Mouse (Mus musculus): ENCODE data around the gene Trim41. TPM values are rescaled to one million over a fixed set of nuclear protein-coding genes. Genes with fewer than 3 reads are reported as not detected.
"Not testable (repeated sequence)": the region's sequence is repeated elsewhere in the genome, so short reads cannot be mapped to it uniquely, and the experiment has no call there.

Gene Trim41
- polyA plus RNA-seq, 1 experiment from 2014 or later: 8.7 TPM

DNA sequence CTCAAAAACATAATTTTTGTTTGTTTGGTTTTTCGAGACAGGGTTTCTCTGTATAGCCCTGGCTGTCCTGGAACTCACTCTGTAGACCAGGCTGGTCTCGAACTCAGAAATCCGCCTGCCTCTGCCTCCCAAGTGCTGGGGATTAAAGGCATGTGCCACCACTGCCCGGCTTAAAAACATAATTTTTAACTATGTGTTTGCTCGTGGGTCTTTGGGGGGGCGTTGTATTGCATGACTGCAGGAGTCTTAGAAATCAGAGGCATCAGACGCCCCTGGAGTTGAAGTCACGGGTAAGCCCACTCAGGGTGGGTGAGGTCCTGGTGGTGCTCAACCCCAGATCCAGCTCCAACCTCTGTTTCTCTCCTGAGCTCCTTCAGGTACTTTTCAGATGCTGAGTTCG lies 25.3 kb downstream of the Trim41 start:
- not testable (repeated sequence) for H3K36me3 ChIP-seq; H3K9me3 ChIP-seq; H3K27me3 ChIP-seq; H3K4me2 ChIP-seq (replicated peaks); ATAC-seq (ENCODE audit: low FRiP score, low read depth); H3K9ac ChIP-seq; H3K4me1 ChIP-seq; H3K4me3 ChIP-seq; H3K27ac ChIP-seq
- 85% methylated on average over 9 of the region's 9 CpGs for WGBS

- Histone ChIP-seq H3K27ac (no peak overlapping the region), H3K27me3 (no peaks in the 10 kb centered on the region), H3K36me3 (no peaks in the 10 kb centered on the region), H3K4me1 (0 out of 2 replicates have a peak, but pooled peaks cover 7% of the 10 kb centered on the region), H3K9ac (no peak overlapping the region), H3K9me3 (no peaks in the 10 kb centered on the region), H3K4me3 (no peak overlapping the region), H3K4me2 (replicated peaks) (no peak overlapping the region)
- no peak for ATAC-seq (ENCODE audit: low FRiP score, low read depth)
- 62% methylated on average over 8 of the region's 8 CpGs for WGBS
Observed at GRCm38 (mm10) chr11:48790946-48791345, 26.2 kb downstream of the Trim41 start.

- 17% methylated on average over 20 of the region's 20 CpGs for WGBS
- peak overlapping the region; percentile 36; the same call in 1 of the 2 replicates for H3K9ac ChIP-seq
- H3K4me2 ChIP-seq (replicated peaks): peak overlapping the region; percentile 55
- H3K9me3 ChIP-seq: no peaks in the 10 kb centered on the region
- H3K27ac ChIP-seq: no peak overlapping the region
- H3K4me3 ChIP-seq: peak overlapping the region; percentile 29
- ATAC-seq (ENCODE audit: low FRiP score, low read depth): peak; percentile 69
- no peaks in the 10 kb centered on the region for H3K36me3 ChIP-seq
- 0 out of 2 replicates have a peak, but pooled peaks cover 7% of the 10 kb centered on the region for H3K4me1 ChIP-seq
- H3K27me3 ChIP-seq: no peaks in the 10 kb centered on the region
Observed at GRCm38 (mm10) chr11:48789973-48790823, 27.0 kb downstream of the Trim41 start.

GRCm38 (mm10) chr11:48789215-48789614 lies 27.9 kb downstream of the Trim41 start:
- Histone ChIP-seq H3K9ac (no peak overlapping the region), H3K27ac (no peak overlapping the region), H3K9me3 (no peaks in the 10 kb centered on the region), H3K4me3 (no peak overlapping the region), H3K36me3 (no peaks in the 10 kb centered on the region), H3K4me1 (0 out of 2 replicates have a peak, but pooled peaks cover 7% of the 10 kb centered on the region), H3K27me3 (no peaks in the 10 kb centered on the region), H3K4me2 (replicated peaks) (peak overlapping the region; percentile 64; the same call in 1 of the 2 replicates)
- WGBS: 86% methylated on average over 5 of the region's 5 CpGs
- no peak for ATAC-seq (ENCODE audit: low FRiP score, low read depth)

- H3K27ac ChIP-seq: no peak overlapping the region
- ATAC-seq (ENCODE audit: low FRiP score, low read depth): peak; percentile 73
Observed at GRCm38 (mm10) chr11:48788311-48789089, 28.7 kb downstream of the Trim41 start.

GRCm38 (mm10) chr11:48787455-48788211 lies 29.5 kb downstream of the Trim41 start:
- Histone ChIP-seq H3K9ac (no peak overlapping the region), H3K36me3 (no peaks in the 10 kb centered on the region), H3K27me3 (no peaks in the 10 kb centered on the region), H3K4me1 (0 out of 2 replicates have a peak, but pooled peaks cover 7% of the 10 kb centered on the region), H3K27ac (no peak overlapping the region), H3K4me3 (peak overlapping the region; percentile 43), H3K4me2 (replicated peaks) (peak overlapping the region; percentile 64), H3K9me3 (no peaks in the 10 kb centered on the region)
- WGBS: 49% methylated on average over 10 of the region's 10 CpGs
- peak; percentile 48; the same call in 1 of the 2 replicates for ATAC-seq (ENCODE audit: low FRiP score, low read depth)

More at GRCm38 (mm10) chr11:48788311-48789089, 28.7 kb downstream of the Trim41 start:
- WGBS: 10% methylated on average over 16 of the region's 16 CpGs
- Histone ChIP-seq H3K4me3 (peak overlapping the region; percentile 43), H3K9ac (peak overlapping the region; percentile 57), H3K27me3 (no peaks in the 10 kb centered on the region), H3K4me1 (0 out of 2 replicates have a peak, but pooled peaks cover 7% of the 10 kb centered on the region), H3K4me2 (replicated peaks) (peak overlapping the region; percentile 64), H3K36me3 (no peaks in the 10 kb centered on the region), H3K9me3 (no peaks in the 10 kb centered on the region)

- WGBS: 85% methylated on average over 4 of the region's 4 CpGs
- Histone ChIP-seq H3K9ac (no peak overlapping the region), H3K27me3 (no peaks in the 10 kb centered on the region), H3K4me3 (no peak overlapping the region), H3K4me2 (replicated peaks) (no peak overlapping the region), H3K9me3 (no peaks in the 10 kb centered on the region), H3K36me3 (no peaks in the 10 kb centered on the region), H3K4me1 (no peaks in the 10 kb centered on the region), H3K27ac (no peak overlapping the region)
- ATAC-seq (ENCODE audit: low FRiP score, low read depth): no peak
Observed at GRCm38 (mm10) chr11:48782243-48782642, 34.9 kb downstream of the Trim41 start.

DNA sequence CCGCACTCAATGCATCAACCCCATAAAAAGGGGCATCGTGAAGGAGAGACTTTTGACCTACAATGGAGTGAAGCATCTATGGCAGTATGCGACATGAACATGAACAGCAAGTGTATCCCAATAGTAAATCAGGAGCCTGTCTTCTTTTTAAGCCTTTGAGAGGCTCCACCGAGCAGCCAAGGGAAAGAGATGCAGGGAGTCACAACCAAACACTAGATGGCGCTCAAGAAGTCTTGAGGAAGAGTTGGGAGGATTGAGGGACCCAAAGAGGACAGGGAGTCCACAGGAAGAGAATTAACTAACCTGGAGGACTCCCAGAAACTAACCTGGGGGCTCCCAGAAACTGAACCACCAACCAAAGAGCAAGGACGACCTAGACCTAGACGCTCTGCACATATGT lies 37.7 kb downstream of the Trim41 start:
- Histone ChIP-seq H3K4me1 (peaks cover 2% of the 10 kb centered on the region), H3K4me2 (replicated peaks) (no peak overlapping the region), H3K27ac (no peak overlapping the region), H3K4me3 (no peak overlapping the region), H3K9me3 (no peaks in the 10 kb centered on the region), H3K27me3 (no peaks in the 10 kb centered on the region), H3K36me3 (no peaks in the 10 kb centered on the region), H3K9ac (no peak overlapping the region)
- no peak for ATAC-seq (ENCODE audit: low FRiP score, low read depth)
- WGBS: 39% methylated on average over 7 of the region's 7 CpGs

DNA sequence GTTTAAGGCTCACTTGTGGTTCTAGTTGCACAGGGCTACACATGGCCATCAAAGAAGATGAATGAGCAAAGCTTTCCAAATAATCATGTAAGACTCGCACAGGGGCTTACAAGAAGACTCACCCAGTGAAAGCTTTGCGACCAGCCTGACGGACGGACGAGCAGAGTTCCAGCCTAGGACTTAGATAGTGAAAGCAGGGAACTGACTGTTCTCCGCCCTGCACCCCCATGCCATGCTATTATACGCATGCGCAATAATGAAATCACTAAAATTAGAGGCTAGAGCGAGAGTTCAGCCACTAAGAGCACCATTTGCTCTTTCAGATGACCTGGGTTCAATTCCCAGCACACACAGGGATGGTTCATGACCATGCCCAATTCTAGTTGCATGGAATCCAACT lies 39.9 kb downstream of the Trim41 start:
- WGBS: 89% methylated on average over 9 of the region's 9 CpGs
- Histone ChIP-seq H3K27ac (no peak overlapping the region), H3K27me3 (no peaks in the 10 kb centered on the region), H3K36me3 (no peaks in the 10 kb centered on the region), H3K4me2 (replicated peaks) (no peak overlapping the region), H3K4me3 (no peak overlapping the region), H3K9me3 (no peaks in the 10 kb centered on the region), H3K4me1 (peaks cover 5% of the 10 kb centered on the region), H3K9ac (no peak overlapping the region)
- no peak for ATAC-seq (ENCODE audit: low FRiP score, low read depth)

DNA sequence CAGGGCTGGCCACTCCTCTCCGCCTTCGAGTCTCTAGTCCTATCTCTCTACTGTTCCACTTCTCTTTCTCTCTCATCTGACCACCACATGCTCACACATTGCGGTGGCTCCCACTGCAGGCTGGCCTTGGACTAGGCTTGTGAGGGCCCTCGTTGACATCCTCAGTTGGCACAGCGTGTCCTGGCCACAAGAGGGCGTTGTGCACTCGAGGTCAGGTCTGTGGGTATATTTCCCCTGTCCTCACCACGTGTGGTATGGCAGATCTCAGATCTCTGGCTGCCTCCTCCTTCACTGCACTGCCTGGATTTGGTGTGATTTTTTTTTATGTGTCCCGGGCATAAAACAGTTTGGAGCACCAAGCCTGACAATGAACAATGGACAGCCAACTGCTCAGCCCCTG lies 40.5 kb downstream of the Trim41 start:
- H3K9ac ChIP-seq: no peak overlapping the region
- no peaks in the 10 kb centered on the region for H3K27me3 ChIP-seq
- no peaks in the 10 kb centered on the region for H3K36me3 ChIP-seq
- H3K4me3 ChIP-seq: no peak overlapping the region
- no peaks in the 10 kb centered on the region for H3K9me3 ChIP-seq
- H3K27ac ChIP-seq: no peak overlapping the region
- ATAC-seq (ENCODE audit: low FRiP score, low read depth): no peak
- peaks cover 8% of the 10 kb centered on the region for H3K4me1 ChIP-seq
- 49% methylated on average over 9 of the region's 9 CpGs for WGBS
- no peak overlapping the region for H3K4me2 ChIP-seq (replicated peaks)

DNA sequence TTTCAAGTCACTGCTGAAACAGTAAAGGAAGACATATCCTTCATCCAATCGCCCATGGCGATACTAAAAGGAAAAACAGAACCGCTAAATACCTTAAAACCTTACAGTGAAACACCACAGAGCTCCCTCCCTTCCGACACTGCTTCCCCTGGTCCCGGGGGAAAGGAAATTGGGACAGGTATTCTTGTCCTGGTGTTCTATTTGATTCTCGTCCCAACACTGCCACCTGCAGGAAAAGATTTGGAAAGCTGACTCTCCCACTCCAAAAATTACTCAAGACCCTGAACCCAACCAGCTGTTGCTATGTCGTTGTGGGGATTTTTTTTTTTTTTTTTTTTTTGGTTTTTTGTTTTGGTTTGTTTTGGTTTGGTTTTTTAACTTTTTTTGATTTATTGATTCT lies 41.7 kb downstream of the Trim41 start:
- peak; percentile 55; the same call in 1 of the 2 replicates for ATAC-seq (ENCODE audit: low FRiP score, low read depth)

More for the DNA sequence above, 41.7 kb downstream of the Trim41 start:
- Histone ChIP-seq H3K4me2 (replicated peaks) (peak overlapping the region; percentile 47), H3K9ac (no peak overlapping the region), H3K4me1 (peaks cover 8% of the 10 kb centered on the region), H3K27ac (no peak overlapping the region), H3K36me3 (no peaks in the 10 kb centered on the region), H3K4me3 (no peak overlapping the region), H3K27me3 (no peaks in the 10 kb centered on the region), H3K9me3 (no peaks in the 10 kb centered on the region)
- 1% methylated on average over 7 of the region's 7 CpGs for WGBS

Measured in limb, embryonic 13.5 days (tissue).